Mouse (Mus musculus) midbrain, postnatal 0 days (tissue): ENCODE data around the gene Rftn1. TPM values are rescaled to one million over a fixed set of nuclear protein-coding genes. Genes with fewer than 3 reads are reported as not detected.

Experiments used
- ATAC-seq: fragments of 200-750 bp; cut with Nextera tagmentation; 2 replicates; pipeline ENCODE4 v1.8.0; 2017; ENCODE audit warnings: moderate number of reproducible peaks, mild to moderate bottlenecking, moderate TSS enrichment, moderate library complexity; ENCODE audit not compliant: low FRiP score
- DNase-seq: peaks from one replicate; pipeline ENCODE4 v3.0.0-alpha.2; 2015; ENCODE audit warnings: low spot score
- H3K27ac ChIP-seq: fragments of 300-500 bp; sonication (generic); 2 replicates; pipeline ENCODE4 v1.5.1; 2014; ENCODE audit warnings: low read depth, mild to moderate bottlenecking, low read length, mixed read lengths
- H3K27me3 ChIP-seq: fragments of 300-500 bp; sonication (generic); 2 replicates; pipeline ENCODE4 v1.6.1; 2014; ENCODE audit warnings: low read length, control low read depth, mixed read lengths; ENCODE audit not compliant: insufficient read depth
- H3K36me3 ChIP-seq: fragments of 300-500 bp; sonication (generic); 2 replicates; pipeline ENCODE4 v1.6.1; 2014; ENCODE audit warnings: low read length, control low read depth, mixed read lengths; ENCODE audit not compliant: insufficient read depth
- H3K4me1 ChIP-seq: fragments of 300-500 bp; sonication (generic); 2 replicates; pipeline ENCODE4 v1.6.1; 2014; ENCODE audit warnings: mild to moderate bottlenecking, control low read depth, antibody characterized with exemption, low read length, mixed read lengths; ENCODE audit not compliant: insufficient read depth
- H3K4me2 ChIP-seq: fragments of 300-500 bp; sonication (generic); 2 replicates; pipeline ENCODE4 v1.6.1; 2014; ENCODE audit warnings: low read depth, mild to moderate bottlenecking, low read length, mixed read lengths; ENCODE audit not compliant: poor library complexity, severe bottlenecking
- H3K4me3 ChIP-seq: fragments of 300-500 bp; sonication (generic); 2 replicates; pipeline ENCODE4 v1.5.1; 2014; ENCODE audit warnings: low read depth, mild to moderate bottlenecking, low read length, moderate library complexity
- H3K9ac ChIP-seq: fragments of 300-500 bp; sonication (generic); replicated peaks from 2 replicates; pipeline ENCODE4 v1.6.1; 2014; ENCODE audit warnings: mild to moderate bottlenecking, low read length, moderate library complexity, mixed read lengths; ENCODE audit not compliant: poor library complexity, severe bottlenecking
- H3K9me3 ChIP-seq: fragments of 300-500 bp; sonication (generic); 2 replicates; pipeline ENCODE4 v1.6.1; 2016; ENCODE audit warnings: low read length, control low read depth
- CTCF ChIP-seq: IDR thresholded peaks from 2 replicates; pipeline ENCODE4 v1.5.1; 2016; ENCODE audit warnings: antibody characterized with exemption, mild to moderate bottlenecking
- WGBS: fragments of 180-500 bp; shearing (Covaris S2); extraction: QIAGEN DNeasy Blood & Tissue Kit; methylation state at CpG from one replicate; pipeline ENCODE4 v1.1.7; 2014; 5-methylcytosine and 5-hydroxymethylcytosine counted together
- polyA plus RNA-seq: library from polyadenylated mRNA; unstranded; fragments of >200 nt; fragmentation: Nextera tagmentation; extraction: Ambion mirVana; gene quantifications from 2 replicates; pipeline ENCODE4 v1.2.1, GENCODE M21; 2015
- total RNA-seq: library from RNA; depleted of rRNA; stranded (reverse); fragments of >200 nt; gene quantifications from 2 replicates; pipeline ENCODE4 v1.2.3, GENCODE M21; 2014

Gene Rftn1
- total and polyA plus RNA-seq, 2 experiments from 2014 or later = 28.2 to 46.4 TPM

DNA sequence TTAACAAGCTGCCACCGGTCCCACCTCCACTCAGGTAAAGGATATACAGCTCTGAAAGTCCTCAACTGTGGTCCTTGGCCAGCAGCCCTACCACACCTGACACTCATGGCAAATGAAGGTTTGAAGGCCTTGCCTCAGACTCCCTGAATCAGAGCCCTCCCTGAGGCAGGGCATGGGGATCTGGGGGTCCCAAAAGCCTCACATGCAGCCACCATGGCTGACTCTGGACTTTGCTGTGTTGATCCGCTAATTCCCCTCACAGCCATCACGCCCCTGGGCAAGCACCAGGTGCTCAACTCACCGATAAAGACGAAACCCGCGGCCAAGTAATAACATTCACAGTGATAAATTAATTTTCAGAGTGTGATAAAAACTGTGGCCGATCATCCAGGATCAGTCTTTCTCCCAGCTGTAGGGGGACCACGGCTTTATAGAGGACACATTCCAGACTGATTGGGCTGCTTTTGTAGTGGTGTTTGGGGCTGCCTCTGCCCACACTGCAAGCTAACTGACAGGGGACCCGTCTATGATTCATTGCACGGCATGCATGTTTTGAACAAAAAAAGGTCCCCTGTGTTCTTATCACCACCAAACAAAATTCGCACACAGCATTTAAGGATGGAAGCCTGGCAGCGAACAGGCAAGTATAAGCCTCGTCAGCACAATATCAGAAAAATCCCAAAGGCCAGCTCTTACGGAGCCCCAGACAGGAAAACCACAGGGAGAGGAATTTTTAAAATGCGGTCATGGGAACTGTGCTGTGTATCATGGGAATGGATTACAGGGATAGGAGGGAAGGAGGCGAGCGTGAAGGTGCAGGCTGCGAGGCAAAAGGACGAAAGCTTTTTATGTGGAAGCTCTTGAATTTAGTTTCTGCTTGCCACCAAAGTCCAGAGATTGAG, 29.3 kb downstream of the Rftn1 start:
- H3K36me3 ChIP-seq = no peaks in the 10 kb centered on the region
- H3K4me1 ChIP-seq = no peaks in the 10 kb centered on the region
- H3K4me2 ChIP-seq = no peak overlapping the region
- TF ChIP-seq CTCF = no peak
- ATAC-seq (no peak), DNase-seq (no peak)
- no peaks in the 10 kb centered on the region for H3K27me3 ChIP-seq
- no peak overlapping the region for H3K27ac ChIP-seq
- 53% methylated on average over 20 of the region's 20 CpGs for WGBS
- H3K9me3 ChIP-seq = peaks cover 10% of the 10 kb centered on the region; the same call in 1 of the 2 replicates
- H3K4me3 ChIP-seq = no peak overlapping the region
- H3K9ac ChIP-seq = no peak overlapping the region

DNA sequence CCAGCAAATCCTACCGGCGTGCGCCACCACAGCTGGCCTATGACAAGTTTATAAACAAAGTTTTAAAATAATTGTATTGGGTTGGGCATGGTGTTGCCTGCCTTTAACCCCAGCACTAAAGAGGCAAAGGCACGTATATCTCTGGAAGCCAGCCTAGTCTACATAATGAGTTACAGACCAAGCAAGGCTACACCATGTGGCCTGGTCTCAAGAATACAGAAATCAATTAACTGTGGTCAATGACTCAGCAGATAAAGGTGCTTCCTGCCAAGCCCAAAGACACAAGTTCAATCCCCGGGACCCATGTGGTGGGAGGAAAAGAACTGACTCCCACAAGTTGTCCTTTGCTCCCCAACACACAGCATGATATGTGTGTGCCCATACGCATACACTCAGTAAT, 30.1 kb downstream of the Rftn1 start:
- TF ChIP-seq CTCF = no peak
- Histone ChIP-seq H3K27ac (no peak overlapping the region), H3K4me3 (no peak overlapping the region), H3K4me1 (no peaks in the 10 kb centered on the region), H3K4me2 (no peak overlapping the region), H3K9ac (no peak overlapping the region), H3K27me3 (no peaks in the 10 kb centered on the region), H3K9me3 (peaks cover 10% of the 10 kb centered on the region; the same call in 1 of the 2 replicates), H3K36me3 (no peaks in the 10 kb centered on the region)
- 93% methylated on average over 6 of the region's 6 CpGs for WGBS
- DNase-seq (no peak), ATAC-seq (no peak)

DNA sequence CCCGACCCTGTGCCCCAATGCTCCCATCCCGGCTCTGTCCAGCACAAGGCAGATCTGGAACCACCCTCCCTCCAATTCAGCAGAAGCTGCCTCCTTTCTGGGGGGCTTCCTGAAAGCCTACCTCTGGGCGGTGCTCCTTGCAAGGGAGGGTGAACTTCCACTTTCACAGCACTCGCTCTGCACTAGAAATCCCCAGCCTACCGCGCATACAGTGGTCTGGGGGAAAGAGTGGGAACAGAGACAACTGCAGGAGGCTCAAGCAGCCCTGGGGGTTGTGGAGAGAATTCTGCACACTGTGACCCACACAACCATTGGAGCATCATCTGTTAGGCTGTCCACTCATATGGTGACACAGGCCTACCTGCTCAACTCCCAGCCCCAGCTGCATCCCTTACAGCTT, 30.7 kb downstream of the Rftn1 start:
- H3K4me1 ChIP-seq = no peaks in the 10 kb centered on the region
- no peak overlapping the region for H3K9ac ChIP-seq
- no peak for TF ChIP-seq CTCF
- H3K36me3 ChIP-seq = no peaks in the 10 kb centered on the region
- DNase-seq (no peak), ATAC-seq (no peak)
- H3K4me3 ChIP-seq = no peak overlapping the region
- H3K9me3 ChIP-seq = peaks cover 6% of the 10 kb centered on the region; the same call in 1 of the 2 replicates
- no peak overlapping the region for H3K27ac ChIP-seq
- H3K27me3 ChIP-seq = no peaks in the 10 kb centered on the region
- H3K4me2 ChIP-seq = no peak overlapping the region
- WGBS = 92% methylated on average over 6 of the region's 6 CpGs

DNA sequence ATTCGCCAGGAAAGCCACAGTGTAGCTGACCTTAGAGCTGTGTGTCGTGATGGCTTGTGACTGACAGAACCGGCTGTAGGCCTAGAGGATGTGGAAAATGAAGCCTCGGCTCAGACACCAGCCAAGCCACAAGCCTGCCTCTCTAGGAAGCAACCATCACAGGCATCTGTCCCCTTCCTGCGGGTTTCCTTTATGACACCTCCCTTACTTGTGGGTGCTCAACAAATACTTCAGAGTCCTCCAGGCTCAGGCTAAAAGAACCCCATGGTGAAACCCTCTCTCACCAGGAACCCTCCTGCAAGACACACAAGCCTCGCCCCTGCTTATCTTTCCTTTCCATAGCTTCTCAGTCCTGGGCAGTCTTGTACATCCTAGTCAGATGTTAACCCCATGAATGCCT, 31.9 kb downstream of the Rftn1 start:
- no peak overlapping the region for H3K4me3 ChIP-seq
- no peaks in the 10 kb centered on the region for H3K27me3 ChIP-seq
- no peaks in the 10 kb centered on the region for H3K4me1 ChIP-seq
- DNase-seq (no peak), ATAC-seq (no peak)
- H3K27ac ChIP-seq = no peak overlapping the region
- H3K9me3 ChIP-seq = no peaks in the 10 kb centered on the region
- no peak overlapping the region for H3K4me2 ChIP-seq
- 89% methylated on average over 6 of the region's 6 CpGs for WGBS
- H3K36me3 ChIP-seq = no peaks in the 10 kb centered on the region
- no peak for TF ChIP-seq CTCF
- H3K9ac ChIP-seq = no peak overlapping the region

DNA sequence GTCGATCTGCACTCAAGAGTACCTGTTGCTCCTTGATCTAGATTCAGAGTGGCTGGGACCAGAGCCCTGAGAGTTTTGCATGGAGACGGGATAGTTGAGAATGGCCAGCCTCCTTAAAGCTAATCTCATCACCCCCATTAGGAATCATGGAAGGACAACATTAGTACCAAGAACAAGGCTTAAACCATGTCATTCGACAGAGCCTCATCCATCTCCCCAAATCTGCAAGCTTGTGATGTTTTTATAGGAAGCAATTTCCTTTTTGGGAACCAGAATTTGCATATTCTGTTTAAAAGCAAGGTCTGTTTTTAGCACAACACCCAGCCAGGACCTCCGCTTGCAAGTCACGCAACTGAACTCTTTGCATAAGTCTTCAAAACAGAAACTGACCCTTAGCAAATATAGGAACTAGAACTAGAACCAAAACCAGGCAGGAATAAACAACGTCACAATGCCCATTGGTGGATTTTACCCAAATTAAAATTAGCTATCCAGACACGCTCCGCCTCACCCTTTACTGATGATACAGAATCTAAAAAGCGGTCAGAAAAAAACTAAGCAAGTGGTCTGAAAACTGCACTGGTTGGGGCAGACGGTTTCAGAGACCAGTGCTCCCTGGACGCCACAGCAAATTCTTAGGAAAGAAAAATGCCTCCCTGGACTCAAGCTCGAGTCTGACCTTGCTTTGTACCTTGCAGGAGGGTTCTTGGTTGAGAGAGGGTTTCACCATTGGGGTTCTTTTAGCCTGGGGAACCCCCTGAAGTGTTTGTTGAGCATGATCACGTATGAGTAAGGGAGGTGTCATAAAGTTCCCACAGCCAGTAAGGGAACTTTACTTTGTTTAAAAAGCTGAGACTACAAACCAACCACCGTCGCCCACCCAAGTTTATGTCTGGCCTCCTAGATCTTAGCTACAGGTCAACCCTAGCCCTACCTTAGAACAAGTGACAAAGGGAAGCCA, 33.0 kb downstream of the Rftn1 start:
- TF ChIP-seq CTCF = no peak
- 92% methylated on average over 15 of the region's 15 CpGs for WGBS
- no peak for DNase-seq
- Histone ChIP-seq H3K4me3 (no peak overlapping the region), H3K4me1 (no peaks in the 10 kb centered on the region), H3K9me3 (no peaks in the 10 kb centered on the region), H3K4me2 (no peak overlapping the region), H3K27ac (no peak overlapping the region), H3K27me3 (no peaks in the 10 kb centered on the region), H3K9ac (no peak overlapping the region), H3K36me3 (no peaks in the 10 kb centered on the region)
- no peak for ATAC-seq
